Mouse (Mus musculus): ENCODE data around the gene Bahcc1.

Bahcc1 gene

DNA sequence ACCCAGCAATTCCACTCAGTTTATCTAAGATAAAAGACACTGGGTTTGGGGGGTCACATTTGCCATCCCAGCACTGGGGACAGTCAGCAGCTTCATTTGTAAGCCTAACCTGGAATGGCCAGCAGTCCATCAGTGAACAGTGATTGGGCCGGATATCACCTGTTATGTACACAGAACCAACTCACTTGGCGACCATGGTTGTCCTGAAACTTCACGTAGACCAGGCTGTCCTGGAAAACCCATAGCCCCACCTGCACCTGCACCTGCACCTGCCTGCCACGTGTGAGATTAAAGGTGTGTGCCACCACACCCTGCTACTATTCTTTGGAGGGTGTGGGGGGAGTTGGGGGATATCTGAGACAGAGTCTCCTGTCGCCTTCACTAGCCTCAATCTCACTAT is 86.6 kb downstream of the Bahcc1 start:
- DNase-seq: no peak

DNA sequence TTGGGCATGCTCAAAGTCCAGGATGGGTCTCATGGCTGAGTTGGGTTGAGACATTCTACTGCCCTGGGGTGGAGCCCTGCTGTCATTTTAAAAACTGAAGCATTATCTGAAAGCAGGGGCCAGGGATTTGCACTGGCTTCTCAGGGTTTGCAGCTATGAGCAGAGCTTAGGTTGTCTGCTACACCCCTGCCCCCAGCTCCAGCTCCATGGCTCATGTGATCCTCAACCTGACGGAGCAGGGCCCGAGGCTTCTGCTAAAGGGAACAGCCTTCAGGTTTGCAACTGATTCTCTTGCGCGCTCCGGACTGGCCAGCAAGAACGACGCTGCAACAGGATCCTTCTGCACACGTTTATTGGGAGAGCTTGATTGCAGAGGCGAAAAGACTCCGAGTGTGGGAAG is 87.4 kb downstream of the Bahcc1 start:
- no peak for DNase-seq

DNA sequence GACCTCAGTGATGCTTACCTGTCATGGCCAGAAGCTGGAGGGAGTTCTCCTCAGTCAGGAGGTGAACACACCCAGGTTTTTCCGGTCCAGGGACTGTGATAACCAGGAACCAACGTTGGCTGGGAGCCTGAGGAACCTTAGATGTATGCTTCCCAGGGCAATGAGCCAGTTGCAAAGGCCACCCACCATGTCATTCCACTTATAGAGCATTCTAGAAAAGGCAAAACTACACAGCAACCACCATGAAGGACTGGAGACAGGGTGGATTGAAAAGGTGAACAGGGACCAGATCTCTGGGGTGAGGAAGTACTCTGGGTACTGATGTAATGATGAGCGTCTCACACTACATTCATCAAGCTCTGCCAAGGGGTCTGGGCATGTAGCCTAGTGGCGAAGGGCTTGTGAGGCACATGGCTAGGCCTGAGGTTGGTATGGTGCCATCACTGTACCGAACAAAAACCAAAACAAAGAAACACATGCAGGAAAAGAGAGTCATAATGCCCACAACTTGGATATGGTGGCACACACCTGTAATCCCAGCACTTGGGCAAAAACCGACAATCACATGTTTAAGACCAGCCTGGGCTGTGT is 102.8 kb downstream of the Bahcc1 start:
- DNase-seq: no peak

DNA sequence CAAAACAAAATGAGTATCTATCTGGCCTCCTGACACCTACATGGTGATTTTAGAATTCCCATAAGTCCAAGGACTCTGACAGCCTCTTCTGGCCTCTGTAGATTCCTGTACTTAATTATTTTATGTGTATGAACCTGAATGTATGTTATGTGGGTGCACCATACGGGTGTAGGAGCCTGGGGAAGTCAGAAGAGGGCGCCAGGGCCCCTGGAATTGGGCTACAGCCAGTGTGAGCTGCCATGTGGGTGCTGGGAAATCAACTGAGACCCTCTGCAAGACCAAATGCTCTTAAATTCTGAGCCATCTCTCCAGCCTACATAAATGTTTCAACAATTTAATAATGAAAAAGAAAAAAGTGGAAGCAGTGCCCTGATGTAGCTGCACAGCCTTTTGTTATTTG is 104.7 kb downstream of the Bahcc1 start:
- no peak for DNase-seq

DNA sequence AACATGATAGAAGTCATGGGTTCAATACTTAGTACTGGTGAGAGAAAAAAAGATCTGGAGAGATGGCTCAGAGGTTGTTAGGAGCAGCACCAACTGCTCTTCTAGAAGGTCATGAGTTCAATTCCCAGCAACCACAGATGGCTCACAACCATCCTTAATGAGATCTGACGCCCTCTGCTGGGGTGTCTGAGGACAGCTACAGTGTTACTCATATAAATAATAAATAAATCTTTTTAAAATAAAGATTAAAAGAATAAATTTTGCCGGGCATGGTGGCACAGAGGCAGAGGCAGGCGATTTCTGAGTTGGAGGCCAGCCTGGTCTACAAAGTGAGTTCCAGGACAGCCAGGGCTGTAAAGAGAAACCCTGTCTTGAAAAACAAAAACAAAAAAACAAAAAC is 106.0 kb downstream of the Bahcc1 start:
- no peak for DNase-seq

DNA sequence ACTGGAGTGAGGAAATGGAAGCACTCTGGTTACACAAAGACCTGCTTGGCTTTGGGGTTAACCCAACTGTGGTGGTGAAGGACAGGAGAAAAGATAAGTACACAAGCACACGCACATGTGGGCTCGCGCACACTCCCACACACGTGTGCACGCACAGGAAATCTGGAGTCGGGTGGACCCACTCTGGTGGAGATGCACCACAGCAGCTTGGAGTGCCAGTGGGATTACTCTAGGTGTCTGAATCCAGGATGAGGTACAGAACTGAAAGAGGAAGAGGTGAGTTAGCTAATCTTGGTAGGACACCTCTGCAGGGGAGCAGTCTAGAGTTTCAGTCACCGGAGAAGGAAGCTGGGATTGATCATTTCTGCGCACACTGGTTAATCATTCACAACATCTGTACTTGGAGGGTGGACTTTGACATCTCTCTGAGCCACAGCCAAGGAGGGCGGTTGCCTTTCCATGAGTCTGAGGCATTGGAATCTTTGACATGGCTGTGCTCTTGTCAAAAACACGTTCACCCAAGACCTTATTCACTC is 107.3 kb downstream of the Bahcc1 start:
- DNase-seq: no peak

DNA sequence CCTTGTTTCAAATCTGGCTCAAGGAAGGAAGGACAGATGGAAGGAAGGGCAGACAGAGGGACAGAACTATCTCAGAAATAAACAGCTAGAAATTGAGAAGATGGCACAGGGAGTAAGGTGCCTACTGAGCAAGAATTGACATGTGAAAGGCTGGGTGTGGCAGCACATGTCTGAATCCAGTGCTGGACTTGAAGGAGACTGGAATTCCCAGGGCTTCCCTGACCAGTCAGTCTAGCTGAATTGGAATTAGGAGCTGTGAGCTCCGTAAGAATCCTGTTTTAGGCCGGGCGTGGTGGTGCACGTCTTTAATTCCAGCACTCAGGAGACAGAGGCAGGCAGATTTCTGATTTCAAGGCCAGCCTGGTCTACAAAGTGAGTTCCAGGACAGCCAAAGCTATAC is 108.9 kb downstream of the Bahcc1 start:
- no peak for DNase-seq

Measured in lung, postnatal 10 days (tissue).